Mouse (Mus musculus): ENCODE results near the gene Msrb3. TPM values are rescaled to one million over a fixed set of nuclear protein-coding genes. Genes with fewer than 3 reads are reported as not detected.
"Not testable (repeated sequence)": the region's sequence is repeated elsewhere in the genome, so short reads cannot be mapped to it uniquely, and the experiment has no call there.

Msrb3 gene
- total RNA-seq, 4 experiments from 2014 or later: 50.2 to 86.6 (median 67.3) TPM

GRCm38 (mm10) chr10:120810053-120810696 lies 88.7 kb downstream of the Msrb3 start:
- no peak for DNase-seq

GRCm38 (mm10) chr10:120808167-120808566 lies 90.7 kb downstream of the Msrb3 start:
- no peak for DNase-seq

- DNase-seq: no peak
These were observed 97.8 kb downstream of the Msrb3 start for GRCm38 (mm10) chr10:120801127-120801526.

GRCm38 (mm10) chr10:120799479-120799878 lies 99.4 kb downstream of the Msrb3 start:
- no peak for DNase-seq

GRCm38 (mm10) chr10:120796749-120797148 lies 102.2 kb downstream of the Msrb3 start:
- no peak for DNase-seq

GRCm38 (mm10) chr10:120794391-120794817 lies 104.5 kb downstream of the Msrb3 start:
- no peak for DNase-seq

- DNase-seq: no peak
These were observed 106.6 kb downstream of the Msrb3 start for GRCm38 (mm10) chr10:120792191-120792765.

- DNase-seq: peak; percentile 26
These were observed 107.5 kb downstream of the Msrb3 start for GRCm38 (mm10) chr10:120791438-120791837.

GRCm38 (mm10) chr10:120787202-120787601 lies 111.7 kb downstream of the Msrb3 start:
- DNase-seq: no peak

- no peak for DNase-seq
These were observed 114.4 kb downstream of the Msrb3 start for GRCm38 (mm10) chr10:120784516-120784915.

- DNase-seq: no peak
These were observed 115.5 kb downstream of the Msrb3 start for GRCm38 (mm10) chr10:120783393-120783792.

- no peak for DNase-seq
These were observed 121.4 kb downstream of the Msrb3 start for GRCm38 (mm10) chr10:120777499-120777898.

GRCm38 (mm10) chr10:120775361-120775760 lies 123.5 kb downstream of the Msrb3 start:
- DNase-seq: no peak

GRCm38 (mm10) chr10:120767418-120767817 lies 131.5 kb downstream of the Msrb3 start:
- DNase-seq: no peak

GRCm38 (mm10) chr10:120765398-120765797 lies 133.5 kb downstream of the Msrb3 start:
- no peak for DNase-seq

GRCm38 (mm10) chr10:120763656-120764466 lies 135.0 kb downstream of the Msrb3 start:
- peak; percentile 41 for DNase-seq

GRCm38 (mm10) chr10:120762958-120763357 lies 135.9 kb downstream of the Msrb3 start:
- no peak for DNase-seq

GRCm38 (mm10) chr10:120760679-120761078 lies 138.2 kb downstream of the Msrb3 start:
- DNase-seq: no peak

- DNase-seq: no peak
These were observed 139.0 kb downstream of the Msrb3 start for GRCm38 (mm10) chr10:120759883-120760282.

GRCm38 (mm10) chr10:120752454-120752853 lies 146.4 kb downstream of the Msrb3 start:
- no peak for DNase-seq

- DNase-seq: peak; percentile 51
These were observed 147.1 kb downstream of the Msrb3 start for GRCm38 (mm10) chr10:120751821-120752261.

GRCm38 (mm10) chr10:120751295-120751722 lies 147.6 kb downstream of the Msrb3 start:
- peak; percentile 88 for DNase-seq

GRCm38 (mm10) chr10:120749556-120749955 lies 149.3 kb downstream of the Msrb3 start:
- not testable (repeated sequence) for DNase-seq
